Mouse (Mus musculus) hindbrain, embryonic 16.5 days (tissue): ENCODE measurements at regions not wholly inside any gene's neighbourhood (a gene's known extent, or its start where the extent isn't known, plus 50 kb on each side); places are given as distances from the start of the nearest gene placed in this dataset.

ENCODE experiments used
- ATAC-seq: fragments of 200-750 bp; cut with Nextera tagmentation; 2 replicates; pipeline ENCODE4 v1.8.0; 2017; ENCODE audit warnings: moderate TSS enrichment, moderate library complexity
- H3K27ac ChIP-seq: fragments of 300-500 bp; sonication (generic); 2 replicates; pipeline ENCODE4 v1.5.1; 2014; ENCODE audit warnings: low read depth, mild to moderate bottlenecking, control low read depth, low read length, moderate library complexity
- H3K27me3 ChIP-seq: fragments of 300-500 bp; sonication (generic); replicated peaks from 2 replicates; pipeline ENCODE4 v1.6.1; 2014; ENCODE audit warnings: low read length; ENCODE audit not compliant: control insufficient read depth, insufficient read depth
- H3K36me3 ChIP-seq: fragments of 300-500 bp; sonication (generic); 2 replicates; pipeline ENCODE4 v1.6.1; 2014; ENCODE audit warnings: mild to moderate bottlenecking, low read length, moderate library complexity, mixed read lengths; ENCODE audit not compliant: control insufficient read depth, insufficient read depth
- H3K4me1 ChIP-seq: fragments of 300-500 bp; sonication (generic); 2 replicates; pipeline ENCODE4 v1.6.1; 2014; ENCODE audit warnings: low read depth, low read length; ENCODE audit not compliant: control insufficient read depth, insufficient read depth
- H3K4me2 ChIP-seq: fragments of 300-500 bp; sonication (generic); 2 replicates; pipeline ENCODE4 v1.6.1; 2014; ENCODE audit warnings: mild to moderate bottlenecking, low read length, control low read depth, moderate library complexity
- H3K4me3 ChIP-seq: fragments of 300-500 bp; sonication (generic); 2 replicates; pipeline ENCODE4 v1.5.1; 2014; ENCODE audit warnings: mild to moderate bottlenecking, low read length, control low read depth, moderate library complexity
- H3K9ac ChIP-seq: fragments of 300-500 bp; sonication (generic); 2 replicates; pipeline ENCODE4 v1.6.1; 2014; ENCODE audit warnings: low read depth, mild to moderate bottlenecking, control low read depth, low read length, moderate library complexity
- H3K9me3 ChIP-seq: fragments of 300-500 bp; sonication (generic); 2 replicates; pipeline ENCODE4 v1.6.1; 2014; ENCODE audit warnings: mild to moderate bottlenecking, low read length, moderate library complexity; ENCODE audit not compliant: control insufficient read depth
- WGBS: fragments of 180-500 bp; shearing (Covaris S2); extraction: QIAGEN DNeasy Blood & Tissue Kit; methylation state at CpG from one replicate; pipeline ENCODE4 v1.1.7; 2014; 5-methylcytosine and 5-hydroxymethylcytosine counted together

DNA sequence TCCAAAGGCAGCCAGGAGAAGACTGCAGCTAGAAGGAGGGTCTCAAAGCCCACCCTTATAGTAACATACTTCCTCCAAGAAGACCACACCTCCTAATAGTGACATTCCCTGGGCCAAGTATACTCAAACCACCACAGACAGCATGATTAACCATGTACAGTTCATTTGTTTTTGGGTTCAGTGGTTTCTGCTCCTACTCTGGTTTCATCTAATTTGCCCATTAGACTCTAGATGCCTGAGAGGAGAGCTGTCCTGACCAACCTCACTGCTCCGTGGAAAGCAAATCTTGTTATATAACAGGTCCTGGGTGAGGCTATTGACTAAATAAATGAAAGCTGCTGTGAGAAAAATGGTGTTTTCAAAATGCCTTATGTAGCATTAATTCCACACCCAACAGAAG is 272.2 kb downstream of the Hace1 start:
- Histone ChIP-seq H3K9me3 (no peaks in the 10 kb centered on the region), H3K4me3 (no peak overlapping the region), H3K9ac (no peak overlapping the region), H3K27me3 (no peaks in the 10 kb centered on the region), H3K4me2 (no peak overlapping the region), H3K36me3 (no peaks in the 10 kb centered on the region), H3K27ac (no peak overlapping the region), H3K4me1 (peaks cover 3% of the 10 kb centered on the region; the same call in 1 of the 2 replicates)
- WGBS, result 76% methylated on average over 1 of the region's 1 CpGs
- ATAC-seq, result no peak

DNA sequence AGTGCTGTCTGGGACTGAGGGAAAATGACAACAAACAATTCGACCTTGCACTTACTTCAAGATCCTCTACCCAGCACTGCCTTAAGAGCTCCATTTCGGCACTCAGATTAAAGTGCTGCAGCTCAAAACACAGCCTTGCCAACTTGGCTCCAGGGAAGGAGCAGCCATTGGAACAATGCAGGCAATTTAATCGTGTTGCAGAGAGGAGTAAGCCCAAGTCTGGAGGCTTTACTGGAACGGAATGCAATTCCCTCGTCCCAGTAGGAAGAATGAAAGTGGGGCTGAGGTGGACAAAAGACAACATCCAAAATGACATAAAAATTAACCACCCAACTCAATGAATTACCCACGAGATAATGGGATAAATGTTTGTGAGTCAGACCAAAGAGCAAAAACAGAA is 273.0 kb downstream of the Hace1 start:
- Histone ChIP-seq H3K4me3 (no peak overlapping the region), H3K4me2 (no peak overlapping the region), H3K9ac (no peak overlapping the region), H3K4me1 (peaks cover 3% of the 10 kb centered on the region; the same call in 1 of the 2 replicates), H3K27ac (no peak overlapping the region), H3K27me3 (no peaks in the 10 kb centered on the region), H3K9me3 (no peaks in the 10 kb centered on the region), H3K36me3 (no peaks in the 10 kb centered on the region)
- peak; percentile 61; the same call in 1 of the 2 replicates for ATAC-seq
- 42% methylated on average over 6 of the region's 6 CpGs for WGBS

DNA sequence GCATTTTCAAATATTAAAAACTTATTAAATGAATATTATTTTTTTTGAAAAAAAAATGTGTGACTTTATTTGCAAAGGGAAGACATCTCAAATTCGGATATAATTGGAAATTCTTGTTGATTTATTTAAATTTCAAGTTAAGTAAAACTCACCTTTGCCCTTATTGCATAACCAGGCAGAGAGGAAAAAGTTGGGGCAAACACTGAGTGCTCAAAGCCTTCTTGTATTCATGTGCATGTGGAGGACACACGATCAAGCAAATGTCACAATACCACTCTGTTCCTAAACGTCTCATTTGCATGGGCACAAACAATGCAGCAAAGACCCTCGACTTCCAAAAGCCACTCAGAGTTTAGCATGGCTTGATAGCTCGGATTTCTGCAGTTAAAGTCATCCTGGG is 275.1 kb downstream of the Hace1 start:
- Histone ChIP-seq H3K9me3 (no peaks in the 10 kb centered on the region), H3K36me3 (no peaks in the 10 kb centered on the region), H3K4me1 (peaks cover 3% of the 10 kb centered on the region; the same call in 1 of the 2 replicates), H3K4me2 (no peak overlapping the region), H3K4me3 (no peak overlapping the region), H3K27me3 (no peaks in the 10 kb centered on the region), H3K9ac (no peak overlapping the region), H3K27ac (no peak overlapping the region)
- ATAC-seq, result no peak
- 49% methylated on average over 5 of the region's 5 CpGs for WGBS

DNA sequence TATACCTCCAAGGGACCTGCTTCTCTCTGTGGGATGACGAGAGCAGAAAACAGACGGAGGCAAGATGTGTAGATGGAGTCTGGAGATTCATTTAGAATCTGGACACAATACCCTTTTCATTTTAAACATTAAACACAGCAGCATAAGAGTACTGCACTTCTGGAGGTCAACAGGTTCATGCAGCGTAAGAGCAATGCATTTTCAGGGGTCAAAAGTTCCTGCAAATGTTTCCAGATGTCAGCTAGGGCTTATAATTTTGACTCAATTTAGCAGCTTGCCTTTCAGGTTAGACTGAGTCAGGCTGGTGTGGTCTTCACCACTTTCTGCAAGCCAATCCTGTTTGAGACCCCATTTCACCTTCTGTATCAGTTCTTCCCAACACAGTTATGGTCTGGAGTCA is 277.9 kb downstream of the Hace1 start:
- H3K9me3 ChIP-seq, result no peaks in the 10 kb centered on the region
- no peaks in the 10 kb centered on the region for H3K36me3 ChIP-seq
- H3K4me2 ChIP-seq, result no peak overlapping the region
- H3K9ac ChIP-seq, result no peak overlapping the region
- WGBS, result 85% methylated on average over 3 of the region's 3 CpGs
- H3K27me3 ChIP-seq, result no peaks in the 10 kb centered on the region
- ATAC-seq, result no peak
- H3K4me3 ChIP-seq, result no peak overlapping the region
- peaks cover under 1% of the 10 kb centered on the region; the same call in 1 of the 2 replicates for H3K4me1 ChIP-seq
- no peak overlapping the region for H3K27ac ChIP-seq

DNA sequence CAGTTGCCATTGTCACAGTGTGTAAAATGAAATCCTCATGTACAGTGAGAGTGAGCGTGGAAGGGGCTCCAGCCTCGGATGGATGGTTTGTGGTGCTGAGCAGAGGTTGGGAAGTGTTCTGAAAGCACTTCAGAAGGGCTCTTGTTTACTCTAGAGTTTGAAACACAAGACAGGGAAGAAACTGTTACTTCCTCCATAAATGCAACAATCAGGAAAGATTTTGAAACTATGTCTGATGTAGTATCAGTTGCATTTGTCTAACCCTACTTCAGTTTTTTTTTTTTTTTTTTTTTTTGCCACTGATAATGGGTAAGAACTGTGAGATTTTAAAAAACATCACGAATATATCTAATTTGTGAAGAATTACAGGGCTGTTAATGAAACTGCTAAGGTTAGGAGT is 281.5 kb downstream of the Hace1 start:
- 85% methylated on average over 3 of the region's 3 CpGs for WGBS
- no peaks in the 10 kb centered on the region for H3K36me3 ChIP-seq
- no peak for ATAC-seq

DNA sequence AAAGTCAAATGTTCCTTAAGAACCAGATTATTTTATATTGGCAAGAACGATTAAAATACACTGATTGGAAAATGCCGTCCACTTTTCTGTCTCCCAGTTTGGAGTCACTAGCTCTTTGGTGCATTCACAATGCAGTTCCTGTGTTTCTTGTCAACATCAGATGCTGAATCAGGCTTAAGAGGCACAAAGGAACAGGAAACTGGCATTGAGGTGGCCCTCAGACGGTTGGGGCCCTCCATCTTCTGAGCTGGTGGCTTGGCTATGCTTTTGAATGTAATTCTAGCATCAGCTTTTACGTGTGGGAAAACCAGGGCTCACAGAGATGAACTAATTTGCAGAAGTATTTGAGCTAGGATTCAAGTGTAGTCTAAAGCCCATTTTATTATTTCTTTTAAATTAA is 282.3 kb downstream of the Hace1 start:
- ATAC-seq, result no peak
- no peak overlapping the region for H3K4me3 ChIP-seq
- no peaks in the 10 kb centered on the region for H3K9me3 ChIP-seq
- H3K9ac ChIP-seq, result no peak overlapping the region
- no peak overlapping the region for H3K27ac ChIP-seq
- no peak overlapping the region for H3K4me2 ChIP-seq
- no peaks in the 10 kb centered on the region for H3K36me3 ChIP-seq
- no peaks in the 10 kb centered on the region for H3K27me3 ChIP-seq
- H3K4me1 ChIP-seq, result no peaks in the 10 kb centered on the region
- WGBS, result 62% methylated on average over 4 of the region's 4 CpGs

More for the DNA sequence above, 281.5 kb downstream of the Hace1 start:
- H3K9ac ChIP-seq, result no peak overlapping the region
- no peak overlapping the region for H3K4me2 ChIP-seq
- H3K27me3 ChIP-seq, result no peaks in the 10 kb centered on the region
- no peaks in the 10 kb centered on the region for H3K9me3 ChIP-seq
- H3K27ac ChIP-seq, result no peak overlapping the region
- H3K4me1 ChIP-seq, result no peaks in the 10 kb centered on the region
- H3K4me3 ChIP-seq, result no peak overlapping the region

DNA sequence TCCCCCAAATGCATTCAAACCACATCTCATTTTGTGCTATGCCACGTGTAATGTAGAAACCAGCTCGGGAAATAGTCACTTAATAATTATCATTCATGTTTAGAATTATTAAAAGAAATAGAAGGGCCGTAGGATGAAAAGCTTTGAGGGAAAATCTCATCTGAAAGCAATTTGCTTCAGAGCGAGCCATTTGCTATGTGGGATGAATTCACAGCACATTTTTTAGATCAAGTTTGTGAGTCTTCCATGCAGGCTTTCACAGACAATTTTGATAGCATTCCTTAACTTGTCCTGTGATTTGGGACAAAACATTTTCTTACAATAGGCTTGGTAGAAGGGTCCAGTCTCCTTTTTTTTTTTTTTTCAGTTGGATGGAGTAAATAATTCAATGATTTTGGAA is 283.1 kb downstream of the Hace1 start:
- no peak overlapping the region for H3K4me2 ChIP-seq
- H3K36me3 ChIP-seq, result no peaks in the 10 kb centered on the region
- H3K27ac ChIP-seq, result no peak overlapping the region
- H3K27me3 ChIP-seq, result no peaks in the 10 kb centered on the region
- WGBS, result 52% methylated on average over 4 of the region's 4 CpGs
- no peak overlapping the region for H3K4me3 ChIP-seq
- no peaks in the 10 kb centered on the region for H3K4me1 ChIP-seq
- ATAC-seq, result no peak
- H3K9ac ChIP-seq, result no peak overlapping the region
- H3K9me3 ChIP-seq, result no peaks in the 10 kb centered on the region

DNA sequence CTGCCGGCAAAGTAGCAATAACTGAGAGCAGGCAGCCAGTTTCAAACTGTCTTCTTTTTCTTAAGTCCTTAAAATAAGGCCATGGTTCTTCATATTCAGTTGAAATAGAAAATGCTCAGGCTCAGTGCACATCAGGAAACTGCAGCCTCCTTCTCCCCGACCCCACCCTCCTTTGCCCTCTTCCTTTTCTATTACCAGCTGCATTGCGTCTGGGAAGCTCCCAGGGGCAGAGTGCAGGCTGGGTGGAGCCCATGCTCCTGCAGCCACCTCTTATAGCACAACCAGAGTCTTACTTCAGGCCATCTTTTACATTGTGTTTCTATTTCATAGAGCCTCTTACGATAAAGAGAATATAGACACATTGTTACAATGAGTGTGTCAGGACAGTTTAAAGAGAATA is 288.2 kb downstream of the Hace1 start:
- no peak overlapping the region for H3K9ac ChIP-seq
- H3K4me3 ChIP-seq, result no peak overlapping the region
- WGBS, result 53% methylated on average over 4 of the region's 4 CpGs
- no peak for ATAC-seq
- no peaks in the 10 kb centered on the region for H3K27me3 ChIP-seq
- H3K36me3 ChIP-seq, result no peaks in the 10 kb centered on the region
- no peaks in the 10 kb centered on the region for H3K4me1 ChIP-seq
- H3K4me2 ChIP-seq, result no peak overlapping the region
- H3K27ac ChIP-seq, result no peak overlapping the region
- no peaks in the 10 kb centered on the region for H3K9me3 ChIP-seq

DNA sequence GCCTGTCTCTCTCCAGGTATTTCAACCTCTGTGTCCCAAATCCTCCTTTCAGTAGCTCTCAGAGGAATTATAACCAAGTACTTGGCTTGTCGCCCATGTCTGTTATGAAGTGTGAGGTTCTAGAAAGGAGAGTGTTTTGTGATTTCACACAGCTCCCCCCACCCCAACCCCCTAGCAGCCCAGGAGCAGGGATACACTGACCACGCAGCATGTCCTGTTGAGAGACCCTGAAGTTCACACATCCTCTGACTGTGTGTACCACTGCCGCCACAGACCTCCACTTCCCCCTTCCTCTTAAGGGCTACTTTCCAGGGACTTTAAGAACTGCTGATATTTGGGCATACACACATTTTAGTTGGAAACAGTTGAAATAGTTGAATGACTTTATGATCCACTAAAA is 289.2 kb downstream of the Hace1 start:
- Histone ChIP-seq H3K4me1 (no peaks in the 10 kb centered on the region), H3K9me3 (no peaks in the 10 kb centered on the region), H3K9ac (no peak overlapping the region), H3K4me2 (no peak overlapping the region), H3K27ac (no peak overlapping the region), H3K4me3 (no peak overlapping the region), H3K36me3 (no peaks in the 10 kb centered on the region), H3K27me3 (no peaks in the 10 kb centered on the region)
- WGBS, result 77% methylated on average over 3 of the region's 3 CpGs
- no peak for ATAC-seq

DNA sequence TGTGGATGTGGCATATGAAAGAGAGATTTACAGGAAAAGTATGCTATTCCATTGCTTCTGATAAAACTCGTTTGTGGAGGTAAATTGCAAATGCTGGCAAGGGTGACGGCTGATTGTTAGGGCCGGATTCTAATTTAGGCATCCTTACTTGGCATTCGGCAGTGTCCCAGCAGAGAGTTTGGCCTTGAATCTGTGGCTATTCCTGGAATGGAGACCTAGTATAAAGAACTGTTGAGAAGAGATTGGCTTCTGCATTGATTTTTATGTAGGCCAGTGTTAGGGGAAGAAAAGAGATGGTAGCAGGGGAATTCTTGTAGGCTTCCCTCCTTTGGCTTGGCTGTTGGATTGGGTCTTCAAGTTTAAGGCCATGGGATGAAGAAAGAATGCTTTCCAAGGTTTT is 293.4 kb downstream of the Hace1 start:
- no peaks in the 10 kb centered on the region for H3K36me3 ChIP-seq
- H3K4me1 ChIP-seq, result peaks cover 4% of the 10 kb centered on the region; the same call in 1 of the 2 replicates
- no peak overlapping the region for H3K4me2 ChIP-seq
- no peak overlapping the region for H3K4me3 ChIP-seq
- H3K27ac ChIP-seq, result no peak overlapping the region
- no peaks in the 10 kb centered on the region for H3K9me3 ChIP-seq
- WGBS, result 76% methylated on average over 4 of the region's 4 CpGs
- ATAC-seq, result no peak
- H3K27me3 ChIP-seq, result no peaks in the 10 kb centered on the region
- H3K9ac ChIP-seq, result no peak overlapping the region
